Mouse (Mus musculus): Measurements from ENCODE around the gene Sntb2. TPM values are rescaled to one million over a fixed set of nuclear protein-coding genes. Genes with fewer than 3 reads are reported as not detected.
"Not testable (repeated sequence)": the region's sequence is repeated elsewhere in the genome, so short reads cannot be mapped to it uniquely, and the experiment has no call there.

Gene Sntb2
- total and polyA plus RNA-seq, 3 experiments = 3.6 to 3.8 TPM; not detected in 1

DNA sequence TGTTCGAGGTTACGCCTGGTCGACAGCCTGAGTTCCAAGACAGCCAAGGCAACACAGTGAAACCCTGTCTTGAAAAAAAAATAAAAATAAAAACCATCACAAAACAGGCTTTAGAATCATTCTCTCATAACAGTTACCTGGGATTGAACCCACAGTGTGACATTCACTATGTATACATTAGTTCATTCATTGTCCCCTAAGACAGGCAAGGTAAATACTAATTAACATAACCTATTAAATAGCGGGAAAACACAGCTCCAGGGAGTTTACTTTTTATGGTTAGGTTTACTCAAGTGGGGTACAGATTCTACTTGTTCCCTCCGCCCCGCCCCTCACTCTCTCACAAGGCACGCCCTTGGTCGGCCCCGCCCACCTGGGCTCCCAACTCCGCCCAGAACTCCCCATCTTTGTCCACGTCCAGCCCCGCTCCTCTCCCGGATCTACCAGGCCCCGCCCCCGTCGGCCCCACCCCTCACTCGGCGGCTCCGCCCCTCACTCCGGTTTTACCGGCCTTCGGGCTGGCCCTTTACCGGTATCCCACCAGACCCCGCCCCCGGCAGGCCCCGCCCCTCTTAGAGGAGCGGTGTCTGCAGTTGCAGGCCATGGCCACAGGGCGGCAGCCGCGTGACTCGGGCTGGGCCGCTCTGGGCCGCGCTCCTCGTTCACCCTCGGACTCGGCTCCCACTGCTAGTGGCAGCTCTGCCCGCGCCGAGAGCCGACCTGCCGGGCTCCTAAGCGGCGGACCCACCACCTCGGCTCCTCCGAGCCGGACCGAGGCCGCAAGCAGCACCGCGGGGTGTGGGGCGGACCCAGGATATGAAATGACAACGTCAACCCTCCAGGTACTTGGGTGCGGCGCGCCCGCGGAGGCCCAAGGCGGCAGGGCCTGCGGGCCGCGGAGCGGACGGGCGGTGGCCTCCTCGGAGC lies 95.4 kb downstream of the Sntb2 start, which contains the start of gene Vps4a (continued):
- TF ChIP-seq TCF12 (IDR thresholded peaks at IDR 0.05; ENCODE audit: low read depth, low read length) = peak; percentile 74
- no peak for TF ChIP-seq POLR2AphosphoS5 (IDR thresholded peaks at IDR 0.05; ENCODE audit: borderline replicate concordance, low read depth, low read length)
- TF ChIP-seq MEF2A (IDR thresholded peaks at IDR 0.05; ENCODE audit: extremely low read depth, insufficient replicate concordance, low read depth, low read length, poor library complexity, severe bottlenecking) = no peak
- TF ChIP-seq E2F4 (IDR thresholded peaks at IDR 0.05; ENCODE audit: borderline replicate concordance, low read depth, low read length) = no peak
- TF ChIP-seq CHD2 (IDR thresholded peaks at IDR 0.05; ENCODE audit: low read length) = no peak

- Histone ChIP-seq H3K27ac (ENCODE audit: control insufficient read depth, low read depth, low read length) (peak overlapping the region; percentile 85), H3K4me1 (ENCODE audit: control insufficient read depth in 1 of 2, insufficient read depth in 2 of 2, low read length in 2 of 2) (peaks cover 0 to 20% of the 10 kb centered on the region in 2 experiments; a peak in 3 of 4 replicates), H3K4me3 (ENCODE audit: control insufficient read depth in 1 of 2, insufficient read depth in 1 of 2, low read depth in 2 of 2, low read length in 2 of 2) (peak overlapping the region; percentile 92 to 99), H3K27me3 (ENCODE audit: control insufficient read depth in 1 of 2, insufficient read depth in 2 of 2, low read length in 2 of 2) (no peaks in the 10 kb centered on the region), H3K79me2 (ENCODE audit: control insufficient read depth, insufficient read depth, low read length, poor library complexity) (peaks cover 14% of the 10 kb centered on the region), H3K9ac (ENCODE audit: control insufficient read depth, low read depth, low read length, poor library complexity, severe bottlenecking) (peak overlapping the region; percentile 100), H3K36me3 (ENCODE audit: control insufficient read depth in 1 of 2, insufficient read depth in 2 of 2, low read length in 2 of 2) (peaks cover 0 to 22% of the 10 kb centered on the region in 2 experiments; a peak in 2 of 4 replicates), H3K9me3 (replicated peaks; ENCODE audit: insufficient read depth, low read length) (no peaks in the 10 kb centered on the region)
- peak; percentile 56 for DNase-seq (ENCODE audit: low read depth, low spot score)
- peak; percentile 42 for TF ChIP-seq MXI1 (IDR thresholded peaks at IDR 0.05; ENCODE audit: low read depth, low read length)
- no peak for TF ChIP-seq USF2 (IDR thresholded peaks at IDR 0.05; ENCODE audit: borderline replicate concordance in 1 of 2, insufficient read depth in 1 of 2, low read depth in 1 of 2, low read length in 2 of 2)
- peak; percentile 59 for TF ChIP-seq SIN3A (IDR thresholded peaks at IDR 0.05; ENCODE audit: low read length)
These were observed 96.1 kb downstream of the Sntb2 start for GRCm38 (mm10) chr8:107031577-107032090.

DNA sequence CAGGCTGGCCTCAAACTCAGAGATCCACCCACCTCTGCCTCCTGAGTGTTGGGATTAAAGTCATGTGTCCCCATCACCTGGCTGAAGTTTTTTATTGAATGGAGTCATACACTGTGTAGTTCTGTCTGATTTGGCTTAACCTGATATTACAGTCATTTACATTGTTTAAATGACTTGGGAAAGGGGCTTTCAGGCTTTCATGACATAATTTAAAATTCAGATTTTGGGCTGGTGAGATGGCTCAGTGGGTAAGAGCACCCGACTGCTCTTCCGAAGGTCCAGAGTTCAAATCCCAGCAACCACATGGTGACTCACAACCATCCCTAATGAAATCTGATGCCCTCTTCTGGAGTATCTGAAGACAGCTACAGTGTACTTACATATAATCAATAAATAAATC lies 98.1 kb downstream of the Sntb2 start:
- H3K9me3 ChIP-seq (replicated peaks; ENCODE audit: insufficient read depth, low read length) = not testable (repeated sequence)
- TF ChIP-seq TBP (IDR thresholded peaks at IDR 0.05; ENCODE audit: low read depth, low read length) = peak; percentile 68; the same call in 1 of the 2 replicates
- H3K4me1 ChIP-seq (ENCODE audit: control insufficient read depth in 1 of 2, insufficient read depth in 2 of 2, low read length in 2 of 2) = peaks cover 0 to 20% of the 10 kb centered on the region in 2 experiments; a peak in 3 of 4 replicates

More for the DNA sequence above, 98.1 kb downstream of the Sntb2 start:
- not testable (repeated sequence) for H3K9ac ChIP-seq (ENCODE audit: control insufficient read depth, low read depth, low read length, poor library complexity, severe bottlenecking); H3K4me3 ChIP-seq (ENCODE audit: control insufficient read depth in 1 of 2, insufficient read depth in 1 of 2, low read depth in 2 of 2, low read length in 2 of 2); H3K27me3 ChIP-seq (ENCODE audit: control insufficient read depth in 1 of 2, insufficient read depth in 2 of 2, low read length in 2 of 2); DNase-seq (ENCODE audit: low read depth, low spot score); H3K27ac ChIP-seq (ENCODE audit: control insufficient read depth, low read depth, low read length)
- peaks cover 14% of the 10 kb centered on the region for H3K79me2 ChIP-seq (ENCODE audit: control insufficient read depth, insufficient read depth, low read length, poor library complexity)
- H3K36me3 ChIP-seq (ENCODE audit: control insufficient read depth in 1 of 2, insufficient read depth in 2 of 2, low read length in 2 of 2) = peaks cover 1 to 22% of the 10 kb centered on the region in 2 experiments; a peak in 3 of 4 replicates
